Mouse (Mus musculus): ENCODE measurements around the gene Peg10.

- TF ChIP-seq CTCF (IDR thresholded peaks at IDR 0.05) (no peak), EP300 (IDR thresholded peaks at IDR 0.05) (no peak)
Observed at GRCm38 (mm10) chr6:4746036-4746695, 940 bp upstream of the Peg10 start.

Measured in lung, postnatal 0 days (tissue).